Mouse (Mus musculus): ENCODE measurements around the gene Zmat1. TPM values are rescaled to one million over a fixed set of nuclear protein-coding genes. Genes with fewer than 3 reads are reported as not detected.
"Not testable (repeated sequence)": the region's sequence is repeated elsewhere in the genome, so short reads cannot be mapped to it uniquely, and the experiment has no call there.

Zmat1 gene
- polyA plus RNA-seq (2014; fragmentation: Nextera tagmentation; extraction: Ambion mirVana), result 6.1 and 6.7 TPM in 2 replicates

GRCm38 (mm10) chrX:135008720-135009470 is at the start of gene Zmat1:
TSS of gene Zmat1 (minus strand) at chrX:135009209.
- WGBS, result 14% methylated on average over 27 of the region's 65 CpGs
- Histone ChIP-seq H3K9ac (ENCODE audit: low read length) (peak within 1 kb of the TSS; percentile 77), H3K4me3 (ENCODE audit: low read depth, low read length) (peak within 1 kb of the TSS; percentile 51), H3K27ac (replicated peaks; ENCODE audit: low read depth, low read length) (peak within 1 kb of the TSS; percentile 77; the same call in 1 of the 2 replicates), H3K36me3 (ENCODE audit: control insufficient read depth, insufficient read depth, low read length) (no peaks in the 10 kb centered on the region), H3K4me1 (ENCODE audit: control insufficient read depth, insufficient read depth, low read length) (no peaks in the 10 kb centered on the region), H3K27me3 (ENCODE audit: control insufficient read depth, insufficient read depth, low read length) (peaks cover 5% of the 10 kb centered on the region; the same call in 1 of the 2 replicates), H3K9me3 (ENCODE audit: control insufficient read depth, low read length) (no peaks in the 10 kb centered on the region), H3K4me2 (ENCODE audit: low read depth, severe bottlenecking) (peak within 1 kb of the TSS; percentile 38)
- DNase-seq (ENCODE audit: low spot score) (peak; percentile 85), ATAC-seq (ENCODE audit: insufficient number of reproducible peaks, low FRiP score, low TSS enrichment, low read depth) (peak; percentile 98)

- peaks cover 11% of the 10 kb centered on the region; the same call in 1 of the 2 replicates for H3K27me3 ChIP-seq (ENCODE audit: control insufficient read depth, insufficient read depth, low read length)
- not testable (repeated sequence) for H3K4me3 ChIP-seq (ENCODE audit: low read depth, low read length); DNase-seq (ENCODE audit: low spot score); H3K4me2 ChIP-seq (ENCODE audit: low read depth, severe bottlenecking); H3K27ac ChIP-seq (replicated peaks; ENCODE audit: low read depth, low read length); H3K36me3 ChIP-seq (ENCODE audit: control insufficient read depth, insufficient read depth, low read length); H3K9ac ChIP-seq (ENCODE audit: low read length); H3K4me1 ChIP-seq (ENCODE audit: control insufficient read depth, insufficient read depth, low read length); ATAC-seq (ENCODE audit: insufficient number of reproducible peaks, low FRiP score, low TSS enrichment, low read depth); H3K9me3 ChIP-seq (ENCODE audit: control insufficient read depth, low read length)
- 82% methylated on average over 1 of the region's 1 CpGs for WGBS
Measured at GRCm38 (mm10) chrX:135053939-135054338, 44.9 kb upstream of the Zmat1 start.

- no peak overlapping the region for H3K27ac ChIP-seq (replicated peaks; ENCODE audit: low read depth, low read length)
- H3K4me2 ChIP-seq (ENCODE audit: low read depth, severe bottlenecking), result peak overlapping the region; percentile 50
- peak overlapping the region; percentile 15; the same call in 1 of the 2 replicates for H3K4me3 ChIP-seq (ENCODE audit: low read depth, low read length)
- H3K9me3 ChIP-seq (ENCODE audit: control insufficient read depth, low read length), result no peaks in the 10 kb centered on the region
- ATAC-seq (ENCODE audit: insufficient number of reproducible peaks, low FRiP score, low TSS enrichment, low read depth) (no peak), DNase-seq (ENCODE audit: low spot score) (peak; percentile 22)
- H3K27me3 ChIP-seq (ENCODE audit: control insufficient read depth, insufficient read depth, low read length), result peaks cover 15% of the 10 kb centered on the region
- whole genome bisulfite sequencing, result 25% methylated on average over 24 of the region's 24 CpGs
- H3K4me1 ChIP-seq (ENCODE audit: control insufficient read depth, insufficient read depth, low read length), result no peaks in the 10 kb centered on the region
- no peak overlapping the region for H3K9ac ChIP-seq (ENCODE audit: low read length)
- H3K36me3 ChIP-seq (ENCODE audit: control insufficient read depth, insufficient read depth, low read length), result no peaks in the 10 kb centered on the region
Measured at GRCm38 (mm10) chrX:135035962-135036375, 27.0 kb upstream of the Zmat1 start.

GRCm38 (mm10) chrX:135025135-135025534 is 16.1 kb upstream of the Zmat1 start:
- Histone ChIP-seq H3K4me1 (ENCODE audit: control insufficient read depth, insufficient read depth, low read length) (no peaks in the 10 kb centered on the region), H3K36me3 (ENCODE audit: control insufficient read depth, insufficient read depth, low read length) (no peaks in the 10 kb centered on the region), H3K4me3 (ENCODE audit: low read depth, low read length) (no peak overlapping the region), H3K9me3 (ENCODE audit: control insufficient read depth, low read length) (no peaks in the 10 kb centered on the region), H3K9ac (ENCODE audit: low read length) (no peak overlapping the region), H3K27me3 (ENCODE audit: control insufficient read depth, insufficient read depth, low read length) (peaks cover 3% of the 10 kb centered on the region; the same call in 1 of the 2 replicates), H3K27ac (replicated peaks; ENCODE audit: low read depth, low read length) (no peak overlapping the region), H3K4me2 (ENCODE audit: low read depth, severe bottlenecking) (no peak overlapping the region)
- ATAC-seq (ENCODE audit: insufficient number of reproducible peaks, low FRiP score, low TSS enrichment, low read depth) (no peak), DNase-seq (ENCODE audit: low spot score) (no peak)
- 74% methylated on average over 9 of the region's 9 CpGs for WGBS

GRCm38 (mm10) chrX:135011381-135011780 is 2.4 kb upstream of the Zmat1 start:
- Histone ChIP-seq H3K4me3 (ENCODE audit: low read depth, low read length) (no peak overlapping the region), H3K9ac (ENCODE audit: low read length) (no peak overlapping the region), H3K4me1 (ENCODE audit: control insufficient read depth, insufficient read depth, low read length) (no peaks in the 10 kb centered on the region), H3K27me3 (ENCODE audit: control insufficient read depth, insufficient read depth, low read length) (peaks cover 5% of the 10 kb centered on the region; the same call in 1 of the 2 replicates), H3K36me3 (ENCODE audit: control insufficient read depth, insufficient read depth, low read length) (no peaks in the 10 kb centered on the region), H3K4me2 (ENCODE audit: low read depth, severe bottlenecking) (no peak overlapping the region), H3K9me3 (ENCODE audit: control insufficient read depth, low read length) (no peaks in the 10 kb centered on the region), H3K27ac (replicated peaks; ENCODE audit: low read depth, low read length) (no peak overlapping the region)
- DNase-seq (ENCODE audit: low spot score) (peak; percentile 28), ATAC-seq (ENCODE audit: insufficient number of reproducible peaks, low FRiP score, low TSS enrichment, low read depth) (no peak)
- 24% methylated on average over 3 of the region's 3 CpGs for WGBS

- H3K4me3 ChIP-seq (ENCODE audit: low read depth, low read length), result peak overlapping the region; percentile 51
- no peak for DNase-seq (ENCODE audit: low spot score)
- H3K27ac ChIP-seq (replicated peaks; ENCODE audit: low read depth, low read length), result no peak overlapping the region
- H3K4me1 ChIP-seq (ENCODE audit: control insufficient read depth, insufficient read depth, low read length), result no peaks in the 10 kb centered on the region
- WGBS, result 29% methylated on average over 6 of the region's 6 CpGs
- peaks cover 5% of the 10 kb centered on the region; the same call in 1 of the 2 replicates for H3K27me3 ChIP-seq (ENCODE audit: control insufficient read depth, insufficient read depth, low read length)
- 0 out of 2 replicates have a peak overlapping the region, but pooled peaks have one; percentile 27 for H3K9ac ChIP-seq (ENCODE audit: low read length)
- no peaks in the 10 kb centered on the region for H3K36me3 ChIP-seq (ENCODE audit: control insufficient read depth, insufficient read depth, low read length)
- H3K9me3 ChIP-seq (ENCODE audit: control insufficient read depth, low read length), result no peaks in the 10 kb centered on the region
- 0 out of 2 replicates have a peak overlapping the region, but pooled peaks have one; percentile 10 for H3K4me2 ChIP-seq (ENCODE audit: low read depth, severe bottlenecking)
- ATAC-seq (ENCODE audit: insufficient number of reproducible peaks, low FRiP score, low TSS enrichment, low read depth), result no peak; the same call in 1 of the 2 replicates
Measured at GRCm38 (mm10) chrX:135009471-135009815, 434 bp upstream of the Zmat1 start.

- H3K9me3 ChIP-seq (ENCODE audit: control insufficient read depth, low read length), result no peaks in the 10 kb centered on the region
- 53% methylated on average over 5 of the region's 5 CpGs for WGBS
- H3K4me3 ChIP-seq (ENCODE audit: low read depth, low read length), result peak overlapping the region; percentile 51
- ATAC-seq (ENCODE audit: insufficient number of reproducible peaks, low FRiP score, low TSS enrichment, low read depth) (no peak), DNase-seq (ENCODE audit: low spot score) (no peak)
- H3K27ac ChIP-seq (replicated peaks; ENCODE audit: low read depth, low read length), result no peak overlapping the region
- no peak overlapping the region for H3K9ac ChIP-seq (ENCODE audit: low read length)
- no peaks in the 10 kb centered on the region for H3K4me1 ChIP-seq (ENCODE audit: control insufficient read depth, insufficient read depth, low read length)
- H3K27me3 ChIP-seq (ENCODE audit: control insufficient read depth, insufficient read depth, low read length), result peaks cover 5% of the 10 kb centered on the region; the same call in 1 of the 2 replicates
- no peaks in the 10 kb centered on the region for H3K36me3 ChIP-seq (ENCODE audit: control insufficient read depth, insufficient read depth, low read length)
- H3K4me2 ChIP-seq (ENCODE audit: low read depth, severe bottlenecking), result peak overlapping the region; percentile 38
Measured at GRCm38 (mm10) chrX:135008021-135008420, 988 bp downstream of the Zmat1 start.

- H3K4me1 ChIP-seq (ENCODE audit: control insufficient read depth, insufficient read depth, low read length), result no peaks in the 10 kb centered on the region
- DNase-seq (ENCODE audit: low spot score), result no peak
- peak within 1 kb of the TSS; percentile 20 for H3K4me3 ChIP-seq (ENCODE audit: low read depth, low read length)
- peak within 1 kb of the TSS; percentile 36; the same call in 1 of the 2 replicates for H3K4me2 ChIP-seq (ENCODE audit: low read depth, severe bottlenecking)
- ATAC-seq (ENCODE audit: insufficient number of reproducible peaks, low FRiP score, low TSS enrichment, low read depth), result no peak
- H3K9me3 ChIP-seq (ENCODE audit: control insufficient read depth, low read length), result no peaks in the 10 kb centered on the region
- no peaks in the 10 kb centered on the region for H3K36me3 ChIP-seq (ENCODE audit: control insufficient read depth, insufficient read depth, low read length)
- 89% methylated on average over 19 of the region's 19 CpGs for WGBS
- no peak within 1 kb of the TSS for H3K27ac ChIP-seq (replicated peaks; ENCODE audit: low read depth, low read length)
- no peaks in the 10 kb centered on the region for H3K27me3 ChIP-seq (ENCODE audit: control insufficient read depth, insufficient read depth, low read length)
- no peak within 1 kb of the TSS for H3K9ac ChIP-seq (ENCODE audit: low read length)
Measured at GRCm38 (mm10) chrX:134964546-134964945, 44.5 kb downstream of the Zmat1 start, which contains the start of gene Nxf2. TSS of gene Nxf2 (minus strand) at chrX:134964754.

Data from limb, embryonic 11.5 days (tissue).